Mouse (Mus musculus) forebrain, embryonic 11.5 days (tissue): ENCODE measurements around the gene Cyp26c1. TPM values are rescaled to one million over a fixed set of nuclear protein-coding genes. Genes with fewer than 3 reads are reported as not detected.

Experiments
- ATAC-seq: fragments of 200-750 bp; cut with Nextera tagmentation; replicated peaks from 2 replicates; pipeline ENCODE4 v1.8.0; 2017; ENCODE audit warnings: moderate TSS enrichment; ENCODE audit not compliant: low FRiP score
- DNase-seq: peaks from one replicate; pipeline ENCODE4 v3.0.0-alpha.2; 2017; ENCODE audit warnings: low spot score
- H3K27ac ChIP-seq: fragments of 300-500 bp; sonication (generic); 2 replicates; pipeline ENCODE4 v1.5.1; 2014; ENCODE audit warnings: low read depth, low read length
- H3K27me3 ChIP-seq: fragments of 300-500 bp; sonication (generic); 2 replicates; pipeline ENCODE4 v1.6.1; 2014; ENCODE audit warnings: mild to moderate bottlenecking, low read length, mixed read lengths; ENCODE audit not compliant: control insufficient read depth, insufficient read depth
- H3K36me3 ChIP-seq: fragments of 300-500 bp; sonication (generic); 2 replicates; pipeline ENCODE4 v1.6.1; 2014; ENCODE audit warnings: mild to moderate bottlenecking, low read length, moderate library complexity, mixed read lengths; ENCODE audit not compliant: control insufficient read depth, insufficient read depth
- H3K4me1 ChIP-seq: fragments of 300-500 bp; sonication (generic); replicated peaks from 2 replicates; pipeline ENCODE4 v1.6.1; 2014; ENCODE audit warnings: low read length, mixed read lengths; ENCODE audit not compliant: control insufficient read depth, insufficient read depth
- H3K4me2 ChIP-seq: fragments of 300-500 bp; sonication (generic); 2 replicates; pipeline ENCODE4 v1.6.1; 2014; ENCODE audit warnings: low read depth, mild to moderate bottlenecking, low read length, moderate library complexity, mixed read lengths; ENCODE audit not compliant: severe bottlenecking
- H3K4me3 ChIP-seq: fragments of 300-500 bp; sonication (generic); 2 replicates; pipeline ENCODE4 v1.5.1; 2014; ENCODE audit warnings: low read depth, low read length
- H3K9ac ChIP-seq: fragments of 300-500 bp; sonication (generic); 2 replicates; pipeline ENCODE4 v1.6.1; 2014; ENCODE audit warnings: low read length
- H3K9me3 ChIP-seq: fragments of 300-500 bp; sonication (generic); 2 replicates; pipeline ENCODE4 v1.6.1; 2016; ENCODE audit warnings: low read length, mixed read lengths; ENCODE audit not compliant: control insufficient read depth
- WGBS: fragments of 180-500 bp; shearing (Covaris S2); extraction: QIAGEN DNeasy Blood & Tissue Kit; methylation state at CpG from one replicate; pipeline ENCODE4 v1.1.7; 2014; 5-methylcytosine and 5-hydroxymethylcytosine counted together
- polyA plus RNA-seq: library from polyadenylated mRNA; unstranded; fragments of >200 nt; fragmentation: Nextera tagmentation; extraction: Ambion mirVana; gene quantifications from 2 replicates; pipeline ENCODE4 v1.2.1, GENCODE M21; 2014

The Cyp26c1 gene
- polyA plus RNA-seq, 1 experiment from 2014 or later = not detected

DNA sequence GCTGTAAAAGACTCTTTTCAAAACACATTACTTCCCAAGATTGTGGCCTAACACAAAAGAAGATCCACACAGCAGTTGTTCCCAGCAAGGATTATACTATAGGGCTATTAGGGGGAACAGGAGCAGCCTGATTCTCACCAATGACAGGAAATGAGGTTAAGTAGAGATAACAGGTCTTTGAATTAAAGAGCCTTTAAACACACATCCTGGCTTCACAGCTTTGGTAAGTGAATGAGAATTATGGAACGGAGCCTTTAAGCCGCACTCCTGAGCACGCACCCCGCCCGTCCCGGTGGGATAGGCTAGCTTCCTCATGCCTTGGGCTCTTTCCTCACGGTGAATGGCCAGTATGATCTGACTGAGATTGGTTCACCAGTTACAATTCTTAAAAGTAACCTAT is 54.7 kb downstream of the Cyp26c1 start:
- Histone ChIP-seq H3K9ac (no peak overlapping the region), H3K27ac (no peak overlapping the region), H3K4me1 (no peaks in the 10 kb centered on the region), H3K27me3 (no peaks in the 10 kb centered on the region), H3K9me3 (no peaks in the 10 kb centered on the region), H3K4me3 (no peak overlapping the region), H3K36me3 (no peaks in the 10 kb centered on the region), H3K4me2 (no peak overlapping the region)
- no peak for DNase-seq
- whole genome bisulfite sequencing = 69% methylated on average over 7 of the region's 7 CpGs
- ATAC-seq = no peak

Other genes with a start within 250 kb of the Cyp26c1 start
- gene Exoc6, start 135.2 kb upstream of the Cyp26c1 start, polyA plus RNA-seq = 9.1 and 10.2 TPM in 2 replicates
- 1.4 and 1.5 TPM in 2 replicates for gene Cyp26a1, start 12.2 kb downstream of the Cyp26c1 start, polyA plus RNA-seq